Mouse (Mus musculus) MEL (cell line): ENCODE results near the gene Nans. TPM values are rescaled to one million over a fixed set of nuclear protein-coding genes. Genes with fewer than 3 reads are reported as not detected.

Experiments
- DNase-seq: peaks from one replicate; pipeline ENCODE4 v3.0.0; 2011; ENCODE audit warnings: low read depth, low spot score
- H3K27ac ChIP-seq: 2 replicates; pipeline ENCODE4 v1.5.1; 2012; ENCODE audit warnings: low read depth, mild to moderate bottlenecking, control low read depth, low read length, moderate library complexity; ENCODE audit not compliant: control insufficient read depth
- H3K27me3 ChIP-seq, 2 experiments: fragments of 150-350 bp in 1 of 2; sonication (generic) in 1 of 2; 2 replicates each; pipeline ENCODE4 v1.6.1; 2012; ENCODE audit warnings: low read length in 2 of 2, mild to moderate bottlenecking in 2 of 2, improper control_type of control experiment in 1 of 2, moderate library complexity in 1 of 2; ENCODE audit not compliant: insufficient read depth in 2 of 2, control insufficient read depth in 1 of 2
- H3K36me3 ChIP-seq, 2 experiments: 2 replicates each; pipeline ENCODE4 v1.6.1; 2012 to 2014; ENCODE audit warnings: low read length in 2 of 2, improper control_type of control experiment in 1 of 2, inconsistent platforms in 1 of 2, mild to moderate bottlenecking in 1 of 2; ENCODE audit not compliant: insufficient read depth in 2 of 2, control insufficient read depth in 1 of 2
- H3K4me1 ChIP-seq, 2 experiments: fragments of 150-350 bp in 1 of 2; sonication (generic) in 1 of 2; 2 replicates each; pipeline ENCODE4 v1.6.1; 2012; ENCODE audit warnings: low read length in 2 of 2, improper control_type of control experiment in 1 of 2, mild to moderate bottlenecking in 1 of 2; ENCODE audit not compliant: insufficient read depth in 2 of 2, control insufficient read depth in 1 of 2
- H3K4me3 ChIP-seq, 2 experiments: fragments of 150-350 bp in 1 of 2; sonication (generic) in 1 of 2; 2 replicates each; pipeline ENCODE4 v1.5.1; 2012; ENCODE audit warnings: low read depth in 2 of 2, low read length in 2 of 2, mild to moderate bottlenecking in 2 of 2, moderate library complexity in 2 of 2, control low read depth in 1 of 2, improper control_type of control experiment in 1 of 2; ENCODE audit not compliant: control insufficient read depth in 1 of 2, insufficient read depth in 1 of 2
- H3K79me2 ChIP-seq: 2 replicates; pipeline ENCODE4 v1.6.1; 2012; ENCODE audit warnings: mild to moderate bottlenecking, low read length, moderate library complexity; ENCODE audit not compliant: control insufficient read depth, poor library complexity, insufficient read depth
- H3K9ac ChIP-seq: 2 replicates; pipeline ENCODE4 v1.6.1; 2012; ENCODE audit warnings: low read depth, mild to moderate bottlenecking, control low read depth, low read length, moderate library complexity; ENCODE audit not compliant: control insufficient read depth, poor library complexity, severe bottlenecking
- H3K9me3 ChIP-seq: fragments of 150-350 bp; sonication (generic); replicated peaks from 2 replicates; pipeline ENCODE4 v1.6.1; 2012; ENCODE audit warnings: mild to moderate bottlenecking, low read length, improper control_type of control experiment, moderate library complexity; ENCODE audit not compliant: insufficient read depth
- CHD1 ChIP-seq: IDR thresholded peaks from 2 replicates; pipeline ENCODE4 v1.6.1; 2012; ENCODE audit warnings: low read depth, mild to moderate bottlenecking, inconsistent platforms, low read length, improper control_type of control experiment
- CHD2 ChIP-seq: IDR thresholded peaks from 2 replicates; pipeline ENCODE4 v1.6.1; 2011; ENCODE audit warnings: low read length, improper control_type of control experiment
- CTCF ChIP-seq, 3 experiments: IDR thresholded peaks in 2 of 3; conservative IDR thresholded peaks in 1 of 3; 2 replicates each; pipeline ENCODE4 v1.5.1; 2011 to 2012; ENCODE audit warnings: low read length in 3 of 3, low read depth in 2 of 3, mild to moderate bottlenecking in 2 of 3, improper control_type of control experiment in 1 of 3, inconsistent platforms in 1 of 3, mixed read lengths in 1 of 3, moderate library complexity in 1 of 3; ENCODE audit not compliant: control insufficient read depth in 1 of 3, insufficient read depth in 1 of 3, poor library complexity in 1 of 3, severe bottlenecking in 1 of 3
- EP300 ChIP-seq, 2 experiments: IDR thresholded peaks; 2 replicates each; pipeline ENCODE4 v1.6.1; 2011; ENCODE audit warnings: improper control_type of control experiment in 2 of 2, low read length in 2 of 2, low read depth in 1 of 2, mild to moderate bottlenecking in 1 of 2
- ETS1 ChIP-seq: IDR thresholded peaks from 2 replicates; pipeline ENCODE4 v1.6.1; 2012; ENCODE audit warnings: low read depth, mild to moderate bottlenecking, inconsistent platforms, low read length, improper control_type of control experiment, moderate library complexity
- GATA1 ChIP-seq: IDR thresholded peaks from 2 replicates; pipeline ENCODE4 v1.6.1; 2011; ENCODE audit warnings: low read depth, low read length, improper control_type of control experiment
- HCFC1 ChIP-seq: IDR thresholded peaks from 2 replicates; pipeline ENCODE4 v1.6.1; 2012; ENCODE audit warnings: low read depth, mild to moderate bottlenecking, inconsistent platforms, low read length, improper control_type of control experiment, moderate library complexity
- JUND ChIP-seq: IDR thresholded peaks from 2 replicates; pipeline ENCODE4 v1.6.1; 2011; ENCODE audit warnings: low read depth, mild to moderate bottlenecking, improper control_type of control experiment, low read length
- KAT2A ChIP-seq: conservative IDR thresholded peaks from 2 replicates; pipeline ENCODE4 v1.6.1; 2012; ENCODE audit warnings: low read depth, low read length, improper control_type of control experiment, inconsistent platforms
- MAFK ChIP-seq: IDR thresholded peaks from 2 replicates; pipeline ENCODE4 v1.6.1; 2011; ENCODE audit warnings: low read depth, mild to moderate bottlenecking, low read length, improper control_type of control experiment, borderline replicate concordance
- MAX ChIP-seq: IDR thresholded peaks from 2 replicates; pipeline ENCODE4 v1.6.1; 2011; ENCODE audit warnings: low read length, improper control_type of control experiment
- MEF2A ChIP-seq: IDR thresholded peaks from 2 replicates; pipeline ENCODE4 v1.6.1; 2014; ENCODE audit warnings: low read depth, mild to moderate bottlenecking, inconsistent platforms, low read length, improper control_type of control experiment; ENCODE audit not compliant: poor library complexity, insufficient replicate concordance, severe bottlenecking; ENCODE audit errors: extremely low read depth
- MXI1 ChIP-seq: IDR thresholded peaks from 2 replicates; pipeline ENCODE4 v1.6.1; 2011; ENCODE audit warnings: mild to moderate bottlenecking, low read depth, low read length, improper control_type of control experiment
- MYB ChIP-seq: IDR thresholded peaks from 2 replicates; pipeline ENCODE4 v1.6.1; 2011; ENCODE audit warnings: mild to moderate bottlenecking, low read depth, low read length, improper control_type of control experiment
- NELFE ChIP-seq: IDR thresholded peaks from 2 replicates; pipeline ENCODE4 v1.6.1; 2011; ENCODE audit warnings: low read depth, low read length, improper control_type of control experiment
- NRF1 ChIP-seq: IDR thresholded peaks from 2 replicates; pipeline ENCODE4 v1.6.1; 2014; ENCODE audit warnings: low read depth, mild to moderate bottlenecking, inconsistent platforms, low read length, improper control_type of control experiment, moderate library complexity; ENCODE audit not compliant: poor library complexity, insufficient read depth, severe bottlenecking
- POLR2A ChIP-seq, 2 experiments: IDR thresholded peaks; 2 replicates each; pipeline ENCODE4 v1.6.1; 2011 to 2012; ENCODE audit warnings: low read length in 2 of 2, mild to moderate bottlenecking in 2 of 2, control low read depth in 1 of 2, improper control_type of control experiment in 1 of 2, low read depth in 1 of 2, moderate library complexity in 1 of 2; ENCODE audit not compliant: control insufficient read depth in 1 of 2, insufficient read depth in 1 of 2, poor library complexity in 1 of 2
- POLR2AphosphoS2 ChIP-seq: IDR thresholded peaks from 2 replicates; pipeline ENCODE4 v1.6.1; 2011; ENCODE audit warnings: low read length, improper control_type of control experiment
- RAD21 ChIP-seq: IDR thresholded peaks from 2 replicates; pipeline ENCODE4 v1.6.1; 2011; ENCODE audit warnings: mild to moderate bottlenecking, low read depth, low read length, improper control_type of control experiment
- SMC3 ChIP-seq: IDR thresholded peaks from 2 replicates; pipeline ENCODE4 v1.6.1; 2011; ENCODE audit warnings: low read depth, low read length, improper control_type of control experiment
- TBP ChIP-seq: IDR thresholded peaks from 2 replicates; pipeline ENCODE4 v1.8.0; 2011; ENCODE audit warnings: low read depth, low read length, improper control_type of control experiment
- UBTF ChIP-seq: IDR thresholded peaks from 2 replicates; pipeline ENCODE4 v1.6.1; 2012; ENCODE audit warnings: low read depth, mild to moderate bottlenecking, inconsistent platforms, low read length, improper control_type of control experiment, moderate library complexity, borderline replicate concordance; ENCODE audit not compliant: insufficient read depth
- ZMIZ1 ChIP-seq: IDR thresholded peaks from 2 replicates; pipeline ENCODE4 v1.6.1; 2012; ENCODE audit warnings: low read depth, mild to moderate bottlenecking, inconsistent platforms, low read length, improper control_type of control experiment, moderate library complexity
- ZNF384 ChIP-seq: IDR thresholded peaks from 2 replicates; pipeline ENCODE4 v1.6.1; 2012; ENCODE audit warnings: low read depth, mild to moderate bottlenecking, inconsistent platforms, low read length, improper control_type of control experiment
- polyA plus RNA-seq, 2 experiments: library from polyadenylated mRNA; stranded (reverse) in 1 of 2; unstranded in 1 of 2; fragments of >175 nt in 1 of 2; fragments of >200 nt in 1 of 2; gene quantifications; 2 replicates each; pipeline versions ENCODE4 v1.2.1 to v1.2.4; 2012; ENCODE audit warnings: low replicate concordance in 2 of 2, low read depth in 1 of 2; ENCODE audit not compliant: insufficient read length in 2 of 2, insufficient read depth in 1 of 2, missing spikeins in 1 of 2
- total RNA-seq: library from RNA; depleted of rRNA; stranded (reverse); fragments of 300-350 nt; gene quantifications from 2 replicates; pipeline ENCODE4 v1.2.3, GENCODE M21; 2012

The Nans gene
- total and polyA plus RNA-seq, 3 experiments: 136 to 246 (median 182) TPM

DNA sequence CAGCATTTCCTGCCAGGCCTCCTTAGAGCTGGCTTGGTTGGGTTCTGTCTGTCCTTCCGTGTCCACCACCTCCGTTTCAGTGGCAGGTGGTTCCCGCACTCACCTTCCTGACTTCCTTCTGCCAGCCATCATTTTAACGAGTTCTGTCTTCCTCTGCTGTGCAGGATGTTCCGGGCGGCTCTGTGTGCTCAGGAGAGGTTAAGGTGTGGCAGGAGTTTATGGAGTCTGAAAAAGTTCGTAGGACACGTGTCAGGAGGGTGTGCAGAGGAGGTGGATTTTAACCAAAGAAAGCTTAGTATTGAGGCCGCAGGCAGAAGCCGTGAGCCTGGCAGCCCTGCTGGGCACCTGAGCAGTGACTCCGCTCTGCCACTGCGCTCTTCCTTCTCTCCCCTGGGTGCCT is 6.5 kb downstream of the Nans start:
- peaks cover 0 to 2% of the 10 kb centered on the region in 2 experiments; a peak in 2 of 4 replicates for H3K4me1 ChIP-seq
- no peaks in the 10 kb centered on the region for H3K27me3 ChIP-seq
- no peak for TF ChIP-seq MEF2A
- no peak for TF ChIP-seq HCFC1
- TF ChIP-seq KAT2A: no peak
- no peak for TF ChIP-seq NELFE
- no peak for TF ChIP-seq ETS1
- TF ChIP-seq NRF1: no peak
- TF ChIP-seq MAX: no peak
- TF ChIP-seq TBP: no peak
- TF ChIP-seq CHD1: no peak
- TF ChIP-seq POLR2AphosphoS2: no peak
- no peak for TF ChIP-seq GATA1
- no peak for TF ChIP-seq SMC3
- no peak for TF ChIP-seq MXI1
- no peak for TF ChIP-seq MYB
- H3K9me3 ChIP-seq: no peaks in the 10 kb centered on the region
- H3K36me3 ChIP-seq: peaks cover 7 to 16% of the 10 kb centered on the region in 2 experiments
- no peak for DNase-seq
- no peak overlapping the region for H3K4me3 ChIP-seq
- peaks cover 14% of the 10 kb centered on the region for H3K79me2 ChIP-seq
- no peak overlapping the region for H3K27ac ChIP-seq
- H3K9ac ChIP-seq: no peak overlapping the region

DNA sequence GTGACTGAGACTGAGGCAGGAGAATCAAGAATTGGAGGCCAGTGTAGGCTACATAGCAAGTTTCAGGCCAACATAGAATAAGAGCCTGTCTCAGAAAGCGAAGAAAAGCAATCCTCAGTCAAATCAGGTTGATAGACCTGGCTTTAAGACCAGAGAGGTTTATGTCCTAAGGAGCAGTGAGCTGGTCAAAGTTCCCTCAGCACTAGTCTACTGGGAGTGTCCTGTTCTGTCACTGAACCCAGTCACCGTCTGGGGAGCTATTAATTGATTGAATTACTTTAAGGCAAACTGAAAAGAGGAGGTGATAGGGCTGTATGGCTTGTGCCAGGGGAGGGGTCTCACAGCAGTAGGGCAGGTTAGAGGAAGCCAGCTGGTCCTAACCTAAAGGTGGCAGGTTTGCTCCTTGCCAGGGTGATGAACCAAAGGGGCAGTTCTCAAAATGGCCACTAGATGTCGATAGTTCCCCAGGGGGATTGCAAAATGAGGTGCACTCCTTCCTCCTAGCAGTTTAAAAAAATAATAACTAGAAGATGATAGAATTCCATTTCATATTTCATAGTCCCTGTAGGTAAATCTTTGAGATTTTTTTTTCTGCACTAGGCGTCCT is 8.3 kb downstream of the Nans start:
- no peaks in the 10 kb centered on the region for H3K9me3 ChIP-seq

More for the DNA sequence above, 8.3 kb downstream of the Nans start:
- H3K79me2 ChIP-seq: no peaks in the 10 kb centered on the region
- H3K4me3 ChIP-seq: no peak overlapping the region
- no peaks in the 10 kb centered on the region for H3K27me3 ChIP-seq
- no peaks in the 10 kb centered on the region for H3K4me1 ChIP-seq
- TF ChIP-seq CHD1 (no peak), ETS1 (no peak), POLR2A (IDR thresholded peaks at IDR 0.05; ENCODE audit: control insufficient read depth in 1 of 2, insufficient read depth in 1 of 2, low read depth in 1 of 2, low read length in 2 of 2, poor library complexity in 1 of 2) (no peak), UBTF (no peak), TBP (0 out of 2 replicates have a peak, but pooled peaks have one; percentile 44), ZNF384 (peak; percentile 82), ZMIZ1 (no peak), CHD2 (no peak), HCFC1 (peak; percentile 60; the same call in 1 of the 2 replicates), RAD21 (peak; percentile 59), EP300 (IDR thresholded peaks at IDR 0.05; ENCODE audit: low read depth in 1 of 2, low read length in 2 of 2) (no peak), SMC3 (peak; percentile 73), CTCF (IDR thresholded peaks at IDR 0.05 in 2 of 3, conservative IDR thresholded peaks at IDR 0.05 in 1 of 3; ENCODE audit: control insufficient read depth in 1 of 3, insufficient read depth in 1 of 3, low read depth in 2 of 3, low read length in 3 of 3, poor library complexity in 1 of 3, severe bottlenecking in 1 of 3) (peak; percentile 75 to 100 (median 96)), JUND (no peak), KAT2A (no peak), MAFK (no peak)
- peaks cover 0 to 12% of the 10 kb centered on the region in 2 experiments; a peak in 2 of 4 replicates for H3K36me3 ChIP-seq
- H3K27ac ChIP-seq: no peak overlapping the region
- H3K9ac ChIP-seq: no peak overlapping the region
- peak; percentile 83 for DNase-seq
